Mouse (Mus musculus) midbrain, embryonic 15.5 days (tissue): ENCODE measurements around the gene Slc24a3. TPM values are rescaled to one million over a fixed set of nuclear protein-coding genes. Genes with fewer than 3 reads are reported as not detected.

Experiments used
- ATAC-seq: fragments of 200-750 bp; cut with Nextera tagmentation; replicated peaks from 2 replicates; pipeline ENCODE4 v1.8.0; 2017; ENCODE audit warnings: moderate TSS enrichment
- H3K27ac ChIP-seq: fragments of 300-500 bp; sonication (generic); 2 replicates; pipeline ENCODE4 v1.5.1; 2015; ENCODE audit warnings: mild to moderate bottlenecking, inconsistent platforms
- H3K27me3 ChIP-seq: fragments of 300-500 bp; sonication (generic); replicated peaks from 2 replicates; pipeline ENCODE4 v1.6.1; 2015; ENCODE audit warnings: inconsistent platforms
- H3K36me3 ChIP-seq: fragments of 300-500 bp; sonication (generic); replicated peaks from 2 replicates; pipeline ENCODE4 v1.6.1; 2015; ENCODE audit warnings: inconsistent platforms
- H3K4me1 ChIP-seq: fragments of 300-500 bp; sonication (generic); 2 replicates; pipeline ENCODE4 v1.6.1; 2015; ENCODE audit warnings: inconsistent platforms
- H3K4me2 ChIP-seq: fragments of 300-500 bp; sonication (generic); 2 replicates; pipeline ENCODE4 v1.6.1; 2015; ENCODE audit warnings: inconsistent platforms, mild to moderate bottlenecking, moderate library complexity
- H3K4me3 ChIP-seq: fragments of 300-500 bp; sonication (generic); 2 replicates; pipeline ENCODE4 v1.5.1; 2015; ENCODE audit warnings: mild to moderate bottlenecking, inconsistent platforms
- H3K9ac ChIP-seq: fragments of 300-500 bp; sonication (generic); 2 replicates; pipeline ENCODE4 v1.6.1; 2015; ENCODE audit warnings: mild to moderate bottlenecking, inconsistent platforms
- H3K9me3 ChIP-seq: fragments of 300-500 bp; sonication (generic); 2 replicates; pipeline ENCODE4 v1.6.1; 2016; ENCODE audit warnings: inconsistent platforms
- WGBS: fragments of 180-500 bp; shearing (Covaris S2); methylation state at CpG from one replicate; pipeline ENCODE4 v1.1.7; 2015; ENCODE audit warnings: mixed read lengths; 5-methylcytosine and 5-hydroxymethylcytosine counted together
- polyA plus RNA-seq: library from polyadenylated mRNA; unstranded; fragments of >200 nt; fragmentation: Nextera tagmentation; extraction: Ambion mirVana; gene quantifications from 2 replicates; pipeline ENCODE4 v1.2.1, GENCODE M21; 2015

Slc24a3 gene
- polyA plus RNA-seq, 1 experiment from 2014 or later: 17.4 TPM

- no peaks in the 10 kb centered on the region for H3K4me1 ChIP-seq
- no peak overlapping the region for H3K27ac ChIP-seq
- WGBS: 85% methylated on average over 4 of the region's 4 CpGs
- ATAC-seq: no peak
- H3K27me3 ChIP-seq: no peaks in the 10 kb centered on the region
- no peak overlapping the region for H3K9ac ChIP-seq
- no peaks in the 10 kb centered on the region for H3K36me3 ChIP-seq
- H3K4me2 ChIP-seq: no peak overlapping the region
- H3K4me3 ChIP-seq: no peak overlapping the region
- no peaks in the 10 kb centered on the region for H3K9me3 ChIP-seq
Measured at GRCm38 (mm10) chr2:145342956-145343355, 175.4 kb downstream of the Slc24a3 start.

- Histone ChIP-seq H3K27ac (no peak overlapping the region), H3K9ac (no peak overlapping the region), H3K4me1 (no peaks in the 10 kb centered on the region), H3K36me3 (no peaks in the 10 kb centered on the region), H3K27me3 (no peaks in the 10 kb centered on the region), H3K4me2 (no peak overlapping the region), H3K4me3 (no peak overlapping the region), H3K9me3 (no peaks in the 10 kb centered on the region)
- 80% methylated on average over 1 of the region's 1 CpGs for WGBS
- ATAC-seq: no peak
Measured at GRCm38 (mm10) chr2:145344521-145344920, 177.0 kb downstream of the Slc24a3 start.

GRCm38 (mm10) chr2:145353801-145354200, 186.2 kb downstream of the Slc24a3 start:
- 77% methylated on average over 1 of the region's 1 CpGs for WGBS
- Histone ChIP-seq H3K27me3 (no peaks in the 10 kb centered on the region), H3K4me1 (no peaks in the 10 kb centered on the region), H3K4me3 (no peak overlapping the region), H3K36me3 (no peaks in the 10 kb centered on the region), H3K9me3 (no peaks in the 10 kb centered on the region), H3K9ac (no peak overlapping the region), H3K27ac (no peak overlapping the region), H3K4me2 (no peak overlapping the region)
- no peak for ATAC-seq

GRCm38 (mm10) chr2:145358236-145358942, 190.8 kb downstream of the Slc24a3 start:
- no peak overlapping the region for H3K9ac ChIP-seq
- H3K4me2 ChIP-seq: no peak overlapping the region
- WGBS: 79% methylated on average over 6 of the region's 6 CpGs
- H3K4me1 ChIP-seq: no peaks in the 10 kb centered on the region
- no peak for ATAC-seq
- no peak overlapping the region for H3K27ac ChIP-seq
- H3K9me3 ChIP-seq: no peaks in the 10 kb centered on the region
- no peaks in the 10 kb centered on the region for H3K36me3 ChIP-seq
- H3K27me3 ChIP-seq: no peaks in the 10 kb centered on the region
- H3K4me3 ChIP-seq: no peak overlapping the region

GRCm38 (mm10) chr2:145363604-145364003, 196.1 kb downstream of the Slc24a3 start:
- H3K4me1 ChIP-seq: no peaks in the 10 kb centered on the region
- WGBS: 82% methylated on average over 2 of the region's 2 CpGs
- no peaks in the 10 kb centered on the region for H3K27me3 ChIP-seq
- no peak for ATAC-seq
- H3K4me2 ChIP-seq: no peak overlapping the region
- no peak overlapping the region for H3K27ac ChIP-seq
- H3K4me3 ChIP-seq: no peak overlapping the region
- H3K9ac ChIP-seq: no peak overlapping the region
- H3K9me3 ChIP-seq: no peaks in the 10 kb centered on the region
- no peaks in the 10 kb centered on the region for H3K36me3 ChIP-seq

GRCm38 (mm10) chr2:145368701-145369100, 201.1 kb downstream of the Slc24a3 start:
- Histone ChIP-seq H3K4me3 (no peak overlapping the region), H3K9me3 (no peaks in the 10 kb centered on the region), H3K4me2 (no peak overlapping the region), H3K4me1 (no peaks in the 10 kb centered on the region), H3K27ac (no peak overlapping the region), H3K36me3 (no peaks in the 10 kb centered on the region), H3K27me3 (no peaks in the 10 kb centered on the region), H3K9ac (no peak overlapping the region)
- 68% methylated on average over 2 of the region's 2 CpGs for WGBS
- ATAC-seq: no peak

- Histone ChIP-seq H3K9me3 (no peaks in the 10 kb centered on the region), H3K27ac (no peak overlapping the region), H3K4me3 (no peak overlapping the region), H3K27me3 (no peaks in the 10 kb centered on the region), H3K36me3 (no peaks in the 10 kb centered on the region), H3K4me2 (no peak overlapping the region), H3K4me1 (no peaks in the 10 kb centered on the region), H3K9ac (no peak overlapping the region)
- ATAC-seq: no peak
- 78% methylated on average over 4 of the region's 4 CpGs for WGBS
Measured at GRCm38 (mm10) chr2:145370795-145371194, 203.2 kb downstream of the Slc24a3 start.

GRCm38 (mm10) chr2:145373803-145374202, 206.2 kb downstream of the Slc24a3 start:
- 71% methylated on average over 5 of the region's 5 CpGs for WGBS
- no peak overlapping the region for H3K4me2 ChIP-seq
- H3K4me1 ChIP-seq: no peaks in the 10 kb centered on the region
- H3K27me3 ChIP-seq: no peaks in the 10 kb centered on the region
- H3K36me3 ChIP-seq: no peaks in the 10 kb centered on the region
- ATAC-seq: peak; percentile 50; the same call in 1 of the 2 replicates
- H3K9me3 ChIP-seq: no peaks in the 10 kb centered on the region
- H3K9ac ChIP-seq: no peak overlapping the region
- H3K4me3 ChIP-seq: no peak overlapping the region
- no peak overlapping the region for H3K27ac ChIP-seq

- H3K27ac ChIP-seq: no peak overlapping the region
- H3K36me3 ChIP-seq: no peaks in the 10 kb centered on the region
- no peaks in the 10 kb centered on the region for H3K27me3 ChIP-seq
- WGBS: 68% methylated on average over 13 of the region's 13 CpGs
- ATAC-seq: peak; percentile 67; the same call in 1 of the 2 replicates
- no peaks in the 10 kb centered on the region for H3K4me1 ChIP-seq
- no peaks in the 10 kb centered on the region for H3K9me3 ChIP-seq
- no peak overlapping the region for H3K4me3 ChIP-seq
- no peak overlapping the region for H3K4me2 ChIP-seq
- H3K9ac ChIP-seq: no peak overlapping the region
Measured at GRCm38 (mm10) chr2:145382908-145383770, 215.6 kb downstream of the Slc24a3 start.

GRCm38 (mm10) chr2:145384221-145384620, 216.7 kb downstream of the Slc24a3 start:
- H3K36me3 ChIP-seq: no peaks in the 10 kb centered on the region
- no peak for ATAC-seq
- WGBS: 95% methylated on average over 2 of the region's 2 CpGs

GRCm38 (mm10) chr2:145385220-145385619, 217.7 kb downstream of the Slc24a3 start:
- no peaks in the 10 kb centered on the region for H3K4me1 ChIP-seq
- ATAC-seq: no peak
- H3K27me3 ChIP-seq: no peaks in the 10 kb centered on the region
- H3K9ac ChIP-seq: no peak overlapping the region
- H3K36me3 ChIP-seq: no peaks in the 10 kb centered on the region
- no peak overlapping the region for H3K4me2 ChIP-seq
- no peaks in the 10 kb centered on the region for H3K9me3 ChIP-seq
- H3K27ac ChIP-seq: no peak overlapping the region
- no peak overlapping the region for H3K4me3 ChIP-seq
- WGBS: 94% methylated on average over 3 of the region's 3 CpGs

More at GRCm38 (mm10) chr2:145384221-145384620, 216.7 kb downstream of the Slc24a3 start:
- Histone ChIP-seq H3K9me3 (no peaks in the 10 kb centered on the region), H3K27me3 (no peaks in the 10 kb centered on the region), H3K9ac (no peak overlapping the region), H3K4me3 (no peak overlapping the region), H3K4me2 (no peak overlapping the region), H3K4me1 (no peaks in the 10 kb centered on the region), H3K27ac (no peak overlapping the region)

- no peak for ATAC-seq
- Histone ChIP-seq H3K36me3 (no peaks in the 10 kb centered on the region), H3K4me3 (no peak overlapping the region), H3K27me3 (no peaks in the 10 kb centered on the region), H3K4me2 (no peak overlapping the region), H3K27ac (no peak overlapping the region), H3K9me3 (no peaks in the 10 kb centered on the region), H3K4me1 (no peaks in the 10 kb centered on the region), H3K9ac (no peak overlapping the region)
- WGBS: 53% methylated on average over 1 of the region's 1 CpGs
Measured at GRCm38 (mm10) chr2:145385773-145386172, 218.2 kb downstream of the Slc24a3 start.
